Mouse (Mus musculus): ENCODE measurements around the gene Rab37. TPM values are rescaled to one million over a fixed set of nuclear protein-coding genes. Genes with fewer than 3 reads are reported as not detected.
A peak's percentile ranks its signal among the peaks of the same experiment; 100 is the strongest.

Gene Rab37
- 100 to 1,000 TPM; 149 to 158 TPM for polyA plus RNA-seq (2017; shearing (Covaris generic))

DNA sequence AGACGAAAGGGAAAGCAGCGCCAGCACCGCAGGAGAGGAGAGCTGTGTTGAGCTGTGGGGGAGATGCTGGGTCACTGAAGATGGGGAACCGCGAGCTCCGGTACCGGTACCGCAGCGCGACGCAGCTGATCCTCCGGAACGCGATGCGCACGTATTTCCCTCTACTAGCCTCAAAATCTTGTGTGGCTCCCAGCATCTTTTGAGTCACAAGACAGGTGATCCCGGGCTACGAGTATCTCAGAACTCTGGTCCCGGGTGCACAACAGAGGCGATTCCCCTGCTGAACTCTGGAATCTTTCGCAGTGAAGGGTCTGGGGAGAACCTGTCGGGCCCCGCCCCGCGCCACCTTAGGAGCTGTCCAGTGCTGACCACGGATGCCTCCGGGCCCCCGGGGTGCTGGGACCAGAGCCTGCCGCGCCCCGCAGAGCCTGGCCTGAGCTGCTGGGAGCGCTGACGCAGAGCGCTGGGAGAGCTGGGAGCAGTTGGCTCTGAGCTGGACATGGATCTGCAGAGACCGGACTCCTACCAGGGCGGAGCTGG, at the start of gene Rab37:
Gene Rab37 (plus strand): TSS at position 70 of the 540 bp plus-strand sequence.
- no peak for ATAC-seq

DNA sequence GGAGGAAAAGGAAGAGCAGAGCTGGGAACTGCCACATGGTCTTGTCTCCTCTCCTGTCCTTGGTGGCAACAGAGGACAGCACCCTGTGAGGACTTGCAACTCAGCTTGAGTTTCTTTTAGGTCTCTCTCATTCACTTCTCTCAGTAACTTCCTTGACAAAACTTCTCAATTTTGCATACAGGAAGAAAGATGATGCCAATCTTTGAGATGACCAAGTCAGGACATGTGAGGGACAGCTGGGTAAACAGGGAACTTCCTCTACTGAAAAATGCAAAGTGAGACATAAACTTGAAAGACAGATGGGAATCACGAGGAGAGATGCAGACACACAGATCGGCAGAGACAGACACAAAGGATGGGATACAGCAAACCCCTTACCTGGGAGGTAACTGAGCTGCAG, 43.0 kb upstream of the Rab37 start, which contains the start of gene Cd300ld3:
Gene Cd300ld3 (minus strand): TSS at position 151 of the 400 bp plus-strand sequence.
- ATAC-seq = no peak

GRCm38 (mm10) chr11:115049282-115049895, 41.8 kb upstream of the Rab37 start:
- ATAC-seq = no peak

GRCm38 (mm10) chr11:115052206-115052605, 39.0 kb upstream of the Rab37 start:
- no peak for ATAC-seq

DNA sequence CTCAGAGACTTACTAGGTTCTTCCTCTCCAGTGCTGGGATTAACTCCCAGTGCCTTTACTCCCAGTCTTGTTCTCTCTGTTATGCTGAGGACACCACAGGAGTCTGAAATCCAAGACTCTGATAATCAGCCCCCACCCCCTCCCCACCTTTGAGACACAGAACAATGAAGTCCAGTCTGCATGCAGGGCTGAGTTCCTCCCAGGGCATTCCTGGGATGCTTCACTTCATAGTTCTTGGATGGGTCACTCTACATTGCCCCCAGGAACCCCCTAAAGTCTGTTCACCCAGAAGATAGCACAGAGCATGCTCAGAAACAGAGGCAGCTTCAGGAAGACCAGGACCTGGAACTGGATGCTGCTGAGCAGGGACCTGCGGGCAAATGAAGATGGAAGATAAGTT, 38.2 kb upstream of the Rab37 start:
- no peak for ATAC-seq

DNA sequence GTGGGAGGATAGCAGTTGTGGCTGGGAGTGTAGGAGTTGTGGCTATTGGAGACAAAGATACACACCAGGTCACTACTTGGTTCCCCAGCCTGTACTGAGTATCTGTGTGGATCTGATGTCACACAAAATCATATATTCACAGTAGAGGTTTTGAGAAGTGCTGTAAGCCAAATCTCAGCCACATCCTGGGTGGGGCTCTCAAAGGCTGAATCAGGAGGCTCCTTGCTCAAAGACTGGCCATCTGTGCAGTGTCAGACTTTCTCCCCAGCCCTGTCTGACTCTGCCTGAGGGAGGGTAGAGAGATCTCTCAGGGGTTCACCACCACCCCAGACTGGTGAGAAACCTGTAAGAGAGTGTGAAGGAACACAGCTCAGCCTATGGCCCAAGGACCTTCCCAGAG, 36.7 kb upstream of the Rab37 start:
- no peak for ATAC-seq

DNA sequence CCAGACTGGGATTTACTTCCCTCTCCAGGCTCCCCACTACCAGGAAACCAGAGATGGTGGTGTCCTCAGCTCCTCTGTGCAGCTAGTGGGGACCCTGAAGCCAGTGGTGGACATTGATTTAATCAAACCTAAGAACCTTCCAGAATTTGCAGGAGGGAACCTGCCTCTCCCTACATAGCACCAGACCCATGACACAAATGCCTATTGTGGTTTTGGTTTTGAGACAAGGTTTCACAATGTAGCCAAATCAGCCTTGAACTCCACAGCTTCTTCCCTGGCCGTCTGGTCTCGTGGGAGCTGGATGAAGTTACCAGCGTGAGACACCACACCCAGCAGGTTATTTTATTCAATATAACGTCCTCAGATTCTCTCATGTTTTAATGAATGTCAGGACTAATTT, 32.5 kb upstream of the Rab37 start:
- no peak for ATAC-seq

DNA sequence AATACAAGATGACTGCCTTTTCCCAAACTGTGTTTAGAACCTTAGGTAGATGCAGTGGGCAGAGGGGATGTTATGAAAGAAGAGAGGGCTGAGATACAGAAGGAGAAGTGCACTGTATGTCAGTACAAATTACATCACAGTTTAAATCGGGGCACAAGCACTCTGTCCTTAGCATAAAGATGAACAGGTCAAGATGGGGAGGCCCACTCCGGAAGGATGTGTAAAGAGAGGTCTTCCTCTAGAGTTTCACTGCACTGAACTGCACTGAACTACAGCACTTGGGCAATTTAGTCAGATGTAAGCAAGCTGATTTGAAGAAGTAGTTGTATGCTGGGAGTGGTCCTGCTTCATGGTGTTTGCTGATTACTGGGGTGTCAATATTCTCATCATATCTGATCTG, 31.4 kb upstream of the Rab37 start:
- ATAC-seq = no peak

DNA sequence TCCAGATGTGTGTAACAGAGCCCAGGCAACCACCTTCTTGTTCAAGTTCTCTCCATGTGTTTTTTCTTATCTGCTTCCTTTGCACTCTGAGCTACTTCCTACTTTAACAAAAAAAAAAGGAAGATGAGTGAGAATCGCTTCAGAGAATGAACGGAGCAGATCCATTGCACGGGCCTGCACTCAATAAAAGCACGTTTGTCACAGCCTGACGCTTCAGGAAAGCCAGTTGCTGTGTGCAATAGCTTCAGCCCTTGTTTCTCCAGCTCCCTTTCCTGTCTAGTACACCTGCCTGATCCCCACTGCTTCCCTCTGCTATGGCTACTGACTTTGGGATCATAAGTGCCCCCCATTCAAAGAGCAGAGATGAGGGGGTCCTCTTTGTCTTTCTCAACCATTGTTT, 29.2 kb upstream of the Rab37 start, which contains the start of gene Cd300e:
Gene Cd300e (minus strand): TSS at position 101 of the 400 bp plus-strand sequence.
- no peak for ATAC-seq

GRCm38 (mm10) chr11:115066768-115067167, 24.5 kb upstream of the Rab37 start:
- no peak for ATAC-seq

- no peak for ATAC-seq
Measured at GRCm38 (mm10) chr11:115071015-115071551, 20.1 kb upstream of the Rab37 start.

DNA sequence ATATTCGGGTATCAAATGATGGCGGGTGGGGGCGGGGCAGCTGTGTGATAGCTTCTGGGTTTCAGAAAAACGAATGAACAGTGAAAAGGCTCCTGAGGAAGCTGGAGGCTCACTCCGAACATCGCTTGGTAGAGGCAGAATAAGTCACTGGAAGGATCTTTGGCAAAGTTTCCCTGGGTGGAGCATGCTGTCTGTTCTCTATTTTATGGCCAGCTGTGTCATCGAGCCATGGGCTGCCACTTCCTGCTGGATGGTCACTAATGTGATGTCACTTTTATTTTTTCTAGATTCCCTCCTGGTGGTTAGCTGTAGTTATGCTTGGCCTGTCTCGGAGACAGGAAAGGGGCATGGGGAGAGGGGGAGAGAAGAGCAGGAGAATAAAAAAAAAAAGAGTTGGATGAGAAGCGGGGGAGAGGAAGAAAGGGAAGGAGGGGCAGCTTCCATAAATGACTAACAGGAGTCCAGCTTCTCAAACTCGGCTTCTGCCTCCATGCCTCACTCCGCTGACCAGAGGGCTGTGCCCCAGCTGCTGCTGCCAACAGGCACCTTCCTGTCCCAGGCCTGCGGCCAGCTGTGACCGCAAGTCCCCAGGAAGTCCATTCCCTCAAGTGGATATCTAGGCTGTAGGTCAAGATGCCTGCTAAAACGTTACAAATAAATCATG, 19.5 kb upstream of the Rab37 start:
- ATAC-seq = no peak

- no peak for ATAC-seq
Measured at GRCm38 (mm10) chr11:115073002-115073401, 18.2 kb upstream of the Rab37 start.

DNA sequence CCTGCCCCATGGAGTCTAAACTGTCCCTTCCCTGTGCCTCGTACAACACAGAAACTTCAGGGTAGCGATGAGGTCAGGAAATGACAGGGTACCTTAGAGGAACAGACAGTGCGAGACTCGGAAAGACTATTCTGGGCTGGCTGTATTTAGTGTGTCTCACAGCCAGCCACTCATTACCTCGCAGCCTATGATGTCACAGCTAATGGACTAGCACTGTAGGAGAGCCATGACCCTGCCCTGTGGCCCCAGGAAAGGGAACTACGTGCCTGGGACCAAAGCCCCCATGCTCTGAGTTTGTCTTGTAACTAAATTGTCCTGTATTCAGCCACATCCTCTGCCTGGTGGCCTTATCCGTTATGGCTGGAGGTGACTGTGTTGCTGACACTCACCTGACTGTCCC, 15.8 kb upstream of the Rab37 start:
- ATAC-seq = no peak

GRCm38 (mm10) chr11:115075859-115076258, 15.4 kb upstream of the Rab37 start:
- no peak for ATAC-seq

DNA sequence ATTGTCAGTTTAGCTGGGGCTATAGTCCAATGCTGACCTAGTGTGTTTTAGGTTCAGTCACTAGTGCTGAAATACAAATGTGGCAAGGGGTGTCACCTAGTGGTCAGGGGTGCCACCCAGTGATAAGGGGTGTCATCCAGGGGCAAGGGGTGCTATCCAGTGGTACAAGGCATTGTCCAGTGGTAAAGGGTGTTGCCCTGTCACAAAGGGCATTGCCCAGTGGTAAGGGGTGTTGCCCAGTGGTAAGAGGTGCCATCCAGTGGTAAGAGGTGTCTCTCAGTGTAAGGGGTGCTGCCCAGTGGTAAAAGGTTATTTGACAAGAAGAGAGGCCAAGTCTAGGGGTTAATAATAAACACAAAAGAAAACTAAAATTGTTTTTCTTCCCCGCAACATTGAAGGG, 13.8 kb upstream of the Rab37 start:
- ATAC-seq = no peak

DNA sequence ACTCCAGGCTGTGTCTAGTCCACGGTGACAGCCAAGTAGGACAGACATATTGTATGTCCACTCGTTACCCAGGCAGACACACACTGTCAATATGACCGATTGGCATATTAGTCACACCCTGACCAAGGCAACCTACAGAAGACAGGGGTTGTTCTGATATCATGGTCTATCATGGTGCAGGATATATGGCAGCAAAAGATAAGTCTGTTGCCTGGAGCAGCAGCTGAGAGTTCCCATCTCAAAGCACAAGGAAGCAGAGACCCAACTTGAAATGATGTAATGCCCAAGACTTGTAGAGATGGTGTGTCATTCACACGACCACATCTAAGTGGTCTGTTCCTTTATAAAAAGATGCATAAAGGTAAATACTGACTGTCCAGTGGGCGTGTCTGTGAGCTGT, 12.6 kb upstream of the Rab37 start:
- no peak for ATAC-seq

DNA sequence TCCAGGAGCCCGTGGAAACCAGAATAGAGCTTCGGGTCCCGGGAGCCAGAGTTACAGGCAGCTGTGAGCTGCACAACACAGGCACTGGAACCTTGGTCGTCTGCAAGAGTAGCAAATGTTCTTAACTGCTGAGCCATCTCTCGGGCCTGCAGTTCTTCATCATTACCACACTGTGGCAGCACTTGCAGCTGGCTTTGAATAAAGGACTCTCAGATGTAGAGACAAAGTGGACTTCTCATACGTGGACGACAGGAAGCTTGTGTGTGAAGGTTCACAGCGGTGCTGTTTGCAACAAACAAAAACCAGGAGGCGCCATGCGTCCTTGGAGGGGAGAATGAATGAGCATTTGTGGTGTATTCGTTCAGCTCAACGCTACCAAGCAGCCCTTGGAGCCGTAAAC, 10.3 kb upstream of the Rab37 start:
- peak; percentile 61 for ATAC-seq

DNA sequence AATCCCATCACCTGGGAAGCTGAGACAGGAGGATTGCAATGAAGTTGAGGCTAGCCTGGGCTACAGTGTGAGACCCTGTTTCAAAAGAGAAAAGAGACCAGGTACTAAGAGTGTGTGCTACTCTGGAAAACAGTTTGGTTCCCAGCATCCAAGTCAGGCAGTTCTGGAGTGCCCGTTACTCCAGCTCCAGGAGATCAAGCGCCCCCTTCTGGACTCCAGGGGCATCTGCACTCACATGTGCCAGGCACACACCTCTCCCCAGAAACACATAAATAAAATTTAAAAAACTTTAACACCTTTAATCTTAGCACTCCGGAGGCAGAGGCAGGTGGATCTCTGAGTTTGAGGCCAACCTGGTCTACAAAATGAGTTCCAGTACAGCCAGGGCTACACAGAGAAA, 9.9 kb upstream of the Rab37 start:
- no peak for ATAC-seq

- no peak for ATAC-seq
Measured at GRCm38 (mm10) chr11:115082196-115082595, 9.0 kb upstream of the Rab37 start.

- no peak for ATAC-seq
Measured at GRCm38 (mm10) chr11:115083376-115084139, 7.7 kb upstream of the Rab37 start.

GRCm38 (mm10) chr11:115084595-115084994, 6.6 kb upstream of the Rab37 start:
- no peak for ATAC-seq

- ATAC-seq = no peak
Measured at GRCm38 (mm10) chr11:115085064-115085463, 6.2 kb upstream of the Rab37 start.

Measured in activated CD4-positive, CD25-positive, alpha-beta regulatory T cell, adult 4 months (primary cell).